Mouse (Mus musculus) c-Kit-negative CD71-positive TER-119-positive erythroid progenitor cells, embryonic 14.5 days (primary cell): Measurements from ENCODE around the gene Itgad.

Experiments used
- DNase-seq: peaks from one replicate; pipeline ENCODE4 v3.0.0-alpha.2; 2013; ENCODE audit warnings: low read depth, low spot score

Gene Itgad

DNA sequence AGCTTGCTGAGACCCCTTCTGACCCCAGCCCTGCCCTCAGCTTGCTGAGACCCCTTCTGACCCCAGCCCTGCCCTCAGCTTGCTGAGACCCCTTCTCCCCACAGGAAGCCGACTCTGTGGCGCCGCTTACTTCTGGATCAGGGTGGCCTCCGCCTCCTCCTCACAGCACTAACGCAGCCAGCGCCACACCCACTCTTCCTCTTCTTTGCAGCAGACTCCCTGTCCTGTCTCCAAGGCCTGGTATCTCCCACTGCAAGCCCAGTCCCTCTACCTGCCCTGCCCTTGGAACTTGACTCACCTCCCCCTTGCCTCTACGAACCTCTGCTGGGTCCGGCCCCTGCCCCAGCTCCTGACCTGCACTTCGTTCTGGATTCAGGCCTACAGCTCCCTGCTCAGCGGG is 89.7 kb downstream of the Itgad start:
- DNase-seq, result no peak

DNA sequence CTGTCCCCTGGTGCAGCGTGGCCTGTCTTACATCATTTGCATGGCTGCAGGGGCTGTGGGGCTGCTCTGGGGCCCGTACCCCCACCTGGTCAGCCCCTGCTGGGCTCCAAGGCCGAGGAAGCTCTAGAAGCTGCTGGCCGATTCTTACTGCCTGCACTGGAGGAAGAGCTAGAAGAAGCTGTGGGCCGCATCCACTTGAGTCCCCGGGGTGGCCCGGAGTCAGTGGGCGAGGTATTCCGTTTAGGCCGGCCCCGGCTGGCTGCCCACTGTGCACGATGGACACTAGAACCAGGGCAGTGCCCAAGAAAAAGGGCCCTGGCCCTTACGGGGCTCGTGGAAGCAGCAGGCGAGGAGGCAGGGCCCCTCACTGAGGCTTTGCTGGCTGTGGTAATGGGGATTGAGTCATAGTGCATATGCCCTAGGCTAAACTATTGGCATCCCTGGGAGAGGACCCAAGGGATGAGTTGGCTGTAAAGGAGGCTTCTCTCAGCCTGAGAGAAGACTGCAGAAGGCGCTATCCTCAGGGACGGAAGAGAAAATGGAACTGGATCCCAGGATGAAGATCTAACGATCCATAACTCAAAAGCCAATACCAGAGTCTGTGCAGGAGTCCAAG is 90.3 kb downstream of the Itgad start:
- no peak for DNase-seq

DNA sequence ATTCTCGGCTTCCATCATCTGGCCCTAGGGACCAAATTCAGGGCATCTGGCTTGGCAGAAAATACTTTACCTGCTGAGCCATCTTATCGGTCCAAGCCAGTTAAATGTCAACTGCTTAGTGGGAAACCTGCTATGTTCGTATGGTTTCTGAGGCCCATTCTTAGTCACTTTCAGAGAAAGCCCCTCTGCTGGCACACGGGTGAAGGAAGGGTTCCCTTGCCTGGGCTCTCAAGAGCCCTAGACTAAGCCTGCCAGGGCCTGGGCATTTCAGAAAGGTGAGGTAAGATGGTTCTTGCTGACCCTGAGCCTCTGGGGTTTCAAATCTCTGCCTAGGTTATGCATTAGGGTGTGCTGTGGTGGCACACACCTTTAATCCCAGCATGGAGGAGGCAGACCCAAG is 91.4 kb downstream of the Itgad start:
- no peak for DNase-seq

DNA sequence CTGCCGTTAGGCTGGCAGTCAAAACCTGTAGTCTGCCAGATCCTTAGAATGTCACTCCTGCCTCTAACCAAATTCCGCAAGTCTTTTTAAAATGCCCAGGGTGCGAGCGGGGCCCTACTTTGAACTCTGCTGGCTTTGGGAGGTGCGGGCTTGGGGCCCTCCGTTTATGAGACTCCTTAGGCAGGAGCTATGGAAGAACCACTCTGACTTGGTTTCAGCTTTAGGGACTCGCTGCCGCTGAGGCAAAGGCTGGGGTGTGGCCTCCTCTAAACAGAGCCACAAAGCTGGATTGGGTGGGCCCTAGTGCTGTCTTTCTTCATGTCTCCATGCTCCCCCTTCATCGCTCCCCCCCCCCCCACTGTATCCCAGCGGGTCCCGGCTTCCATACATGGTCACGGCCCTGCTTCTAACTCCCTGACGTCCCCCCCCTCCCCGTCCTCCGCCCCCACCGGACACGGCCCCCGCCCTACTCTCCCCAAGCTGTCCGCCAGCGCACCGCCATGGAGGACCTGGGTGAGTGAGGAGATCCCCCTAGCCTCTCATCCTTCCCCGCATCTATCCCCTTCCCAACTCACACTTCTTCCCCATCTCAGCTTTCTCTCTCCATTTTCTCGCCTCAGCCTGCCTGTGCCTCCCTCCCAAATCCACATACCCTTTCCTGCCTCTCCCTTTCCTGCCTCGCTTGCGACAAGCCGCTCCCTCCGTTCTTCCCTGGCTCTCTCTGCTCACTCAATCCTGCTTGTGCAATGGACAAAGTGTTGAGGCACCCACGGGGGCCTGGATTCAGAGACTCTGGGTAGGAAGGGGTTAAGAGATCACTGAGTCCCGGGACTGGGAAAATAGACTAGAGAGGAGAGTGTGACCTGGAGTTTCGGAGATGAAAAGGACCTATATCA is 92.6 kb downstream of the Itgad start, which contains the start of gene Tgfb1i1:
Gene Tgfb1i1, plus strand, starts transcription at position 317 of the 896 bp plus-strand sequence.
- DNase-seq, result no peak

DNA sequence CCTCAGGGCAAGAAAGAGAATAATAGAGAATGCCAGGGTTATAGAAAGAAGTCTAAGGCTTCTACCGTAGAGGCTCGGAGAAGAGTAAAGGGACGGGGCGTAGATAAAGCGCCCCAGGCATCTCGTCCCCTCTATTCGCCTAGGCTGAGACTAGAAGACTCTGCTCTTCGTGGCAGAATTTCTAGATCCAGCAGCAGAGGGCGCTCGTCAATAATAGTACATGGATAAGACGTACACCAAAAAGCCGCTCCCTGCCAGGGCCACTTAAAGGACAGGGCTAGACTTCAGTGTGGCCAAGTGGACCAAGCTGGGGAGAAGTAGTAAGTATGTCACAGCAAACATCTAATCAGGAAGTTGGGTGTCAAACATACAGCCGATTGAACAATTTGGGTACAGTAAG is 93.3 kb downstream of the Itgad start:
- DNase-seq, result peak; percentile 92

DNA sequence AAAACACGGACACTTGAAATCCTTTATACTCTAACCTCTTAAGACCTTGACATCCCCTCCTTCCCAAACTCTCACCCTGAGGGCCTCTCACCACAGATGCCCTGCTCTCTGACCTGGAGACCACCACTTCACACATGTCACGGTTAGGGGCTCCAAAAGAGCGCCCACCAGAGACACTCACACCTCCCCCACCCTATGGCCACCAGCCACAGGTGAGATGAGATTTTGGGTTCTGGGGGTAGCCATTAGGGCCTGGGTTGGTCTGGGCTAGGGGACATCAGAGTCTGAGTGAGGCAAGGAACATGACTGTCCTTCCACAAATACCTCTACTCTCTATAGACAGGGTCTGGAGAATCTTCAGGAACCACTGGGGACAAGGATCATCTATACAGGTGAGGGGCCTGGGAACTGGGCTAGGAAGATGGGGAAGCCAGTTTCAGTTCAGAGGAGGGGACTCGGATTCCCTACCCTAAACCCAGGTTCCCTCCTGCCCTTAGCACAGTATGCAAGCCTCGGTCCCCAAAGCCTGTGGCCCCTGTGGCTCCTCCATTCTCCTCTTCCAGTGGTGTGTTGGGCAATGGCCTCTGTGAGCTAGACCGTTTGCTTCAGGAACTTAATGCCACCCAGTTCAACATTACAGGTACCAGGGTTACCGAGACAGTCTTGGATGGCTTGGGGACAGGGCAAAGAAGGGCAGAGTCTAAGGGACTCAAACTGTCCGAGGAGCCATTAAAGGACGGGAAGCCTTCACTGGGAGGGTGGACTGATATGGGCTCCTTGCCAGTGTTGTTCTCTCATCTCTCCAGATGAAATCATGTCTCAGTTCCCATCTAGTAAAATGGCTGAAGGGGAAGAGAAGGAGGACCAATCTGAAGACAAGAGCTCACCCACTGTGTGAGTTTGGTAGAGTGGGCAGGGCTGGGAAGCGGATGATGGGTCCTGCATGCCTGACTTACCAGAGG is 94.2 kb downstream of the Itgad start:
- no peak for DNase-seq

DNA sequence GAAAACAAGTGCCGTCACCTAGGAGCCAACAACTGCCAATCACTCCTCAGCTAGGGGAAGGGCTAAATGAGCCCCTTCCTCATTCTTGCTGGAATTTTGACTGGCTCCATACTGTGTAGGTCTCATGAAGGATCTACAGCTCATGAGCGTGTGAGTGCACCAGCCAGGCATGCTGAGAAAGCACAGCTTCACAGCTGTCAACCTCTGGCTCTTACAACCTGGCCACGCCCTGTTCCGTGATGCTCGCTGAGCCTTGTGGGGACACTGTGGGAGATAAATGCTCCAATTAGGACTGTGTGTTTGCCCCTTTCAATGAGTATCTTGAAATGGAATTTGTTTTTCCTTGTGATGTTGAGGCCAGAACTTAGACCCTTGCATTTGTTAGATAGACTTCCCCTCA is 95.8 kb downstream of the Itgad start:
- no peak for DNase-seq

DNA sequence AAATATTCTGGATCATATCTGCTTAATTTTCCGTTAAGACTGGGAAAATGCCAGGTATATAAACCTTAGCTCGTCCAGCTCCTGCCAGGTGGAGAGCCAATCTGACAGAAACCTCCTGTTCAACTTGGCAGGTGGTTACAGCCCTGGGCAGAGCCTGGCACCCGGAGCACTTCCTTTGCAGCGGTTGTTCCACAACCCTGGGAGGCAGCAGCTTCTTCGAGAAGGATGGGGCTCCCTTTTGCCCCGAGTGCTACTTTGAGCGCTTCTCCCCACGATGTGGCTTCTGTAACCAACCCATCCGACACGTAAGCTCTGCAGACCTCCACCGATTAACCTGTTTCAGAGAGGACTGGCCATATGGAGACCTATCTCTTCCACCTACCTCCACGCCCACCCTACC is 97.8 kb downstream of the Itgad start:
- DNase-seq, result no peak

DNA sequence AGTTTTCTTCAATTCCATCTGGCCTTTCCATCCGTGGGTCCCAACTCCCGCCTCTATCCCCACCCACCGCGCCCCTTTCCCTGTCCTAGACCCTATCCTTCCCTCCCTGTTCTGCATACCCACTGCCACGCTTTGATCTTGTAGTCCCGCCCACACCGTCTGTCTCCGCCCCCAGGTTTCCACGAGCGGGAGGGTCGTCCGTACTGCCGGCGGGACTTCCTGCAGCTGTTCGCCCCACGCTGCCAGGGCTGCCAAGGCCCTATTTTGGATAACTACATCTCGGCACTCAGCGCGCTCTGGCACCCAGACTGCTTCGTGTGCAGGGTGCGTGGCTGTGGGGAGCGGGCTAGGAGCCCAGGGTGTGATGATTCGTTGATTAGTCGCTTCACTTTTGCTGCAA is 98.4 kb downstream of the Itgad start:
- no peak for DNase-seq

DNA sequence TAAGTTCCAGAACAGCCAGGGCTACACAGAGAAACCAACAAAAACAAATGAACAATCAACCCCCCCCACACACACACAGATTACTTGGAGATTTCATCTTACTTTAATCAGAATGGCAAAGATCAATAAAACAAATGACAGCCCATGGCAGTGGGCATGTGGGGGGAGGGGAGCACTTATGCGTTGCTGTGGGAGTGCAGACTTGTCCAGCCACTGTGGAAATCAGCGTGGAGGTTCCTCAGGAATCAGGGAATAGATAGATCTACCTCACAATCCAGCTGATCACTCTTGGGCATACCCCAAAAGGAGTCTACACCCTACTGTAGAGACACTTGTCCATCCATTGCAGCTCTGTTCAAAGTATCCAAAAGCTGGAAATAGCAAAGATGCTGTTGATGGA is 100.8 kb downstream of the Itgad start:
- DNase-seq, result no peak

DNA sequence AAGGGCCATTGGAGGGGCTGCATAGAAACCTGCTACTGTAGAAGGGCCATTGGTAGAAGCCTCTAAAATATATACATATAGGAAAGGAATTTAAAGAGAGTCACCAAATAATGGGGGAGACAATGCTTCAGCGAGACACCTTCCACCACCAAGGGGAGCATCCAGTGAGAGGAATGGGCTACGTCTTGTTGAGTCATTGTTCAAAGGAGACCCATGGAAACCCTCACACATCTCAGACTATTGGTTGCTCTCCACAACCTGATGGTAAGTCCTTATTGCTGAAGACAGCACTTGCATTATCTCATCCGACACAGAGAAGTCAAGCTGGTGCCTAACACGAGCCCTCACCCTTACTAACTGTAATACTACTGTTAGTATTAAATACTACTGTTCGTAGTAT is 101.6 kb downstream of the Itgad start:
- DNase-seq, result no peak

DNA sequence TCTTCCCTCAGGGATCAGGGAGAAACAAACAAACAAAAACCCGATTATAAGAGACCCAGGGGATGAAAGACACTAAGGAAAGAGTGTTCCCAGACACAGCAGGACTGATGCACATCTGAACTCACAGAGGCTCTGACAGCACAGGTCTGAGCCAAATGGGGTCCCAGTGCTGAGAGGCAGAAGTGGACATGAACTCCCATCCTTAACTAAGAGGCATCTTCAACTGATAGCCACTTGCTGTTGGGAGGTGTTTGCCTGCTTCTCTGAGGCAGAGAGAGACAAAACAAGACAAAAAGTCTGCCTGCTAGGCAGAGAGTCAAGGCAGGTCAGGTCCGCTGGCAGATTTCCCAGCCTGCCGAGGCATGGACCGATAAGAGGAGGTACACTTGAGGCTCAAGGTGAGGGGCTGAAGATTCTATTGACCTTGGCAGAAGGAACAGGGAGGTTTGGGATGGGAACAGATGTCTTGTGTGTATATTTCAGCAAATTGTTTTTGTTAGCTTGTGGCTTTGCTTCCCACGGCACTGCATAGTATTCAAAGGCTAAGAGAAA is 102.7 kb downstream of the Itgad start:
- no peak for DNase-seq

DNA sequence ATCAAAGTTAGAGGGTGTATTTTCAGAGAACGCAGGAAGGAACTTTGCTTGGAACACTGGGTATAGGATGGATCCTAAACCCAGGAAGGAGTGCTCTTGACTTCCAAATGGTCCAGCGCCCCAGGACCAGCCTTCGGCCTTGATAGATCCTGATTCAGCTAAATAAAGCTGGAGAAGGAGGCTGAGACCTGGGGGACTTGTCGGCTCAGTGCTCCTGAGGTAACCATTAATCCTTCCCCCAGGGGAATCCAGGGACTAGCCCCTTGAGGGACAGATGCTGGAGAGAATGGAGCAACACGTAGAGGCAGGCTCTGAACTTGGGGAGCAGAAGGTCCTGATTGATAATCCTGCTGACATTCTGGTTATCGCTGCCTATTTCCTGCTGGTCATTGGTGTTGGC is 111.2 kb downstream of the Itgad start, which contains the start of gene Slc5a2:
Gene Slc5a2, plus strand, starts transcription at position 247 of the 400 bp plus-strand sequence.
- DNase-seq, result no peak

DNA sequence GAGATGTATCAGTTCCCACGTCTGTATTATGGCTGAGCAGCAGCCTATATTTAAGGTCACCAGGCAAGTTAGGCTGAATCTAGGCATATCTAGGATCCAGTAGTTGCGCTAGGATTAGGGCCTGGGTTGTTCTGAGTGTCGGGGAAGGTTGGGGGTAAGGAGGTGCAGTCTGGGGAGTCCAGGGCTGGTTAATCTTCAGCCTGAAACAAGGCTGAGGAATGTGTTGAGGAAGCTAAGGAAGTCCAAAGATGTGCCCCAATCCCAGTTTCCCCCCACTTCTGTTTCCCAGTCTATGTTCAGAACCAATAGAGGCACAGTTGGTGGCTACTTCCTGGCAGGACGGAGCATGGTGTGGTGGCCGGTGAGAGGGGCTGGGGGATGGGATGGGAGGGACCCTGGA is 111.9 kb downstream of the Itgad start:
- no peak for DNase-seq

DNA sequence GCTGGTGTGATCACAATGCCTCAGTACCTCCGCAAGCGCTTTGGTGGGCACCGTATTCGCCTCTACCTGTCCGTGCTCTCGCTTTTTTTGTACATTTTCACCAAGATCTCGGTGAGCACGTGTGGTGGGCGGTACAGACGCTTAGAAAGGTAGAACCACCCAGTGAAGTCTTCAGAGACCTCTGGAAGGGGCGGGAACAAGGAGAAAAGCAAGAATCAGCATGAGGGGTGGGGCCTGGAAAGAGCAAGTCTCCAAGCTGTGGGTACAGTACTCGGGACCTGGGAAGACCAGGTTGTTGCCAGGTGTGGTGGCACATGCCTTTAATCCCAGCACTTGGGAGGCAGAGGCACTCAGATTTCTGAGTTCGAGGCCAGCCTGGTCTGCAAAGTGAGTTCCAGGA is 113.2 kb downstream of the Itgad start:
- DNase-seq, result no peak

DNA sequence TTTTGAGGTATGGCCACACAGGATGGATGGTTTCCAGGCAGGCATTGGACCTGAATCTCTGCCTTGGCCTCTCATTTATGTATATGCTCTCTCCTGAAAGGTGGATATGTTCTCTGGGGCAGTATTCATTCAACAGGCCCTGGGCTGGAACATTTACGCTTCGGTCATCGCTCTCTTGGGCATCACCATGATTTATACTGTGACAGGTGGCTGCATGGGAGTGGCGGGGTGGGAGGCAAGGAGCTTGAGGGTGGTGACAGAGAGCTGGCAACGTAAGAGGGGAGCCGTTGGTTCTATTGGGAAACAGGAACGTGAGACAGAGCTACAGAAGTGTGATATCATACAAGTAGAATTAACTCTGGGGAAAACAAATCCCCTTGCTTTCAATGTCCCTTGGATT is 113.6 kb downstream of the Itgad start:
- no peak for DNase-seq

DNA sequence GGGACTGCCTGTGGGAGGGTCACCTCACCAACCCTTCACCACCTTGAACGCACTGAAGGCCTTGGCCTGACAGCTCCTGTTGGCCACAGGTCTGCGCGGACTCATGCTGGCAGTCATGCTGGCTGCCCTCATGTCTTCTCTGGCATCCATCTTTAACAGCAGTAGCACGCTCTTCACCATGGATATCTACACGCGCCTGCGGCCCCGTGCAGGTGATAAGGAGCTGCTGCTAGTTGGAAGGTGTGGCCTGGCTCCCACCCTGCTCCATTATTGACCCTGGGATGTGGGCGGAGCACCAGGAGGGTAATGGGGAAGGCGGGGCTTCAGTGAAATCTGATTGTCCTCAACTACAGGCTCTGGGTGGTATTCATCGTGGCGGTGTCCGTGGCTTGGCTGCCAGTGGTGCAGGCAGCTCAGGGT is 116.3 kb downstream of the Itgad start:
- peak; percentile 60 for DNase-seq

DNA sequence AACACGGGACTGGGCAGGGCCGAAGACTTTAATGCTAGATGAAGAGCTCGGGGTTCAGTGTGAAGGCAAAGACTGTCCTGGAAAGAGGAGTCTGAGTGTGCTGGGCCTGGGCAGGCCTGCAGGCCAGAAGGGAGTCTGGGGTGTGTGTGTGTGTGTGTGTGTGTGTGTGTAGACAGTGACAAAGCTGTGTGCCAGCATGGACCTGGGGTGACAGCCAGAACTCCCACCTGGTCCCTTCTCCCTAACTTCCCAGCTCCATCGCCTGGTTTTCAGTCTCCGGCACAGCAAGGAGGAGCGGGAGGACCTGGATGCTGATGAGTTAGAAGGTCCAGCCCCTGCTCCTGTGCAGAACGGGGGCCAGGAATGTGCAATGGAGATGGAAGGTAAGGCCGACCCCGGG is 117.3 kb downstream of the Itgad start:
- no peak for DNase-seq
